Mouse (Mus musculus) forebrain, embryonic 12.5 days (tissue): ENCODE results near the gene Ttc25. TPM values are rescaled to one million over a fixed set of nuclear protein-coding genes. Genes with fewer than 3 reads are reported as not detected.
"Not testable (repeated sequence)": the region's sequence is repeated elsewhere in the genome, so short reads cannot be mapped to it uniquely, and the experiment has no call there.

ENCODE experiments used
- ATAC-seq: fragments of 200-750 bp; cut with Nextera tagmentation; 2 replicates; pipeline ENCODE4 v1.8.0; 2017; ENCODE audit warnings: moderate TSS enrichment; ENCODE audit not compliant: low FRiP score
- H3K27ac ChIP-seq: fragments of 300-500 bp; sonication (generic); 2 replicates; pipeline ENCODE4 v1.5.1; 2016; ENCODE audit warnings: mild to moderate bottlenecking
- H3K27me3 ChIP-seq: fragments of 300-500 bp; sonication (generic); 2 replicates; pipeline ENCODE4 v1.6.1; 2016; ENCODE audit warnings: mild to moderate bottlenecking
- H3K36me3 ChIP-seq: fragments of 300-500 bp; sonication (generic); replicated peaks from 2 replicates; pipeline ENCODE4 v1.6.1; 2016; ENCODE audit warnings: mild to moderate bottlenecking
- H3K4me1 ChIP-seq: fragments of 300-500 bp; sonication (generic); 2 replicates; pipeline ENCODE4 v1.6.1; 2016
- H3K4me2 ChIP-seq: fragments of 300-500 bp; sonication (generic); 2 replicates; pipeline ENCODE4 v1.6.1; 2016; ENCODE audit warnings: mild to moderate bottlenecking, moderate library complexity
- H3K4me3 ChIP-seq: fragments of 300-500 bp; sonication (generic); replicated peaks from 2 replicates; pipeline ENCODE4 v1.5.1; 2016; ENCODE audit warnings: mild to moderate bottlenecking
- H3K9ac ChIP-seq: fragments of 300-500 bp; sonication (generic); 2 replicates; pipeline ENCODE4 v1.6.1; 2016; ENCODE audit warnings: mild to moderate bottlenecking
- H3K9me3 ChIP-seq: fragments of 300-500 bp; sonication (generic); 2 replicates; pipeline ENCODE4 v1.6.1; 2016
- WGBS: fragments of 180-500 bp; shearing (Covaris S2); methylation state at CpG from one replicate; pipeline ENCODE4 v1.1.7; 2016; 5-methylcytosine and 5-hydroxymethylcytosine counted together
- polyA plus RNA-seq: library from polyadenylated mRNA; unstranded; fragments of >200 nt; fragmentation: Nextera tagmentation; extraction: Ambion mirVana; gene quantifications from 2 replicates; pipeline ENCODE4 v1.2.1, GENCODE M21; 2016

Ttc25 gene
- polyA plus RNA-seq, 1 experiment from 2014 or later = 2.1 TPM

GRCm38 (mm10) chr11:100613241-100613640, 67.8 kb downstream of the Ttc25 start:
- no peak overlapping the region for H3K9ac ChIP-seq
- no peak for ATAC-seq
- no peaks in the 10 kb centered on the region for H3K27me3 ChIP-seq
- no peaks in the 10 kb centered on the region for H3K9me3 ChIP-seq
- no peak overlapping the region for H3K4me3 ChIP-seq
- 83% methylated on average over 3 of the region's 3 CpGs for WGBS
- H3K27ac ChIP-seq = no peak overlapping the region
- H3K4me2 ChIP-seq = no peak overlapping the region
- peaks cover 2% of the 10 kb centered on the region for H3K36me3 ChIP-seq
- H3K4me1 ChIP-seq = peaks cover 9% of the 10 kb centered on the region

- no peak for ATAC-seq
- WGBS = 88% methylated on average over 5 of the region's 5 CpGs
- Histone ChIP-seq H3K36me3 (no peaks in the 10 kb centered on the region), H3K9ac (no peak overlapping the region), H3K4me2 (no peak overlapping the region), H3K4me1 (peaks cover 21% of the 10 kb centered on the region), H3K9me3 (no peaks in the 10 kb centered on the region), H3K27ac (no peak overlapping the region), H3K4me3 (no peak overlapping the region), H3K27me3 (no peaks in the 10 kb centered on the region)
These were observed 70.9 kb downstream of the Ttc25 start for GRCm38 (mm10) chr11:100616332-100616731.

GRCm38 (mm10) chr11:100616836-100617235, 71.4 kb downstream of the Ttc25 start:
- H3K4me2 ChIP-seq, H3K36me3 ChIP-seq, H3K9ac ChIP-seq, H3K27me3 ChIP-seq, ATAC-seq, H3K4me3 ChIP-seq, H3K9me3 ChIP-seq, H3K27ac ChIP-seq: not testable (repeated sequence)
- H3K4me1 ChIP-seq = peaks cover 21% of the 10 kb centered on the region
- WGBS = 96% methylated on average over 7 of the region's 7 CpGs

GRCm38 (mm10) chr11:100617480-100617879, 72.1 kb downstream of the Ttc25 start:
- H3K4me3 ChIP-seq = 0 out of 2 replicates have a peak overlapping the region, but pooled peaks have one; percentile 7
- 0 out of 2 replicates have a peak overlapping the region, but pooled peaks have one; percentile 93 for H3K9ac ChIP-seq
- 90% methylated on average over 4 of the region's 4 CpGs for WGBS
- ATAC-seq = no peak
- H3K4me1 ChIP-seq = peaks cover 21% of the 10 kb centered on the region
- H3K27me3 ChIP-seq = no peaks in the 10 kb centered on the region
- H3K27ac ChIP-seq = no peak overlapping the region
- no peaks in the 10 kb centered on the region for H3K36me3 ChIP-seq
- peak overlapping the region; percentile 78; the same call in 1 of the 2 replicates for H3K4me2 ChIP-seq
- H3K9me3 ChIP-seq = no peaks in the 10 kb centered on the region

GRCm38 (mm10) chr11:100618761-100619484, 73.5 kb downstream of the Ttc25 start, which contains the start of gene Nkiras2:
TSS of gene Nkiras2 (plus strand) at chr11:100619244.
- peak within 1 kb of the TSS; percentile 78 for H3K4me2 ChIP-seq
- peak within 1 kb of the TSS; percentile 94 for H3K4me3 ChIP-seq
- no peaks in the 10 kb centered on the region for H3K36me3 ChIP-seq
- WGBS = 0% methylated on average over 36 of the region's 36 CpGs
- H3K9ac ChIP-seq = peak within 1 kb of the TSS; percentile 93
- peak within 1 kb of the TSS; percentile 92 for H3K27ac ChIP-seq
- peak; percentile 61 for ATAC-seq
- no peaks in the 10 kb centered on the region for H3K27me3 ChIP-seq
- H3K9me3 ChIP-seq = no peaks in the 10 kb centered on the region
- H3K4me1 ChIP-seq = peaks cover 30% of the 10 kb centered on the region

- H3K4me1 ChIP-seq = peaks cover 36% of the 10 kb centered on the region
- H3K36me3 ChIP-seq = no peaks in the 10 kb centered on the region; the same call in 1 of the 2 replicates
- ATAC-seq = peak; percentile 96
- no peaks in the 10 kb centered on the region for H3K9me3 ChIP-seq
- WGBS = under 1% methylated on average over 38 of the region's 40 CpGs
- peak overlapping the region; percentile 93 for H3K9ac ChIP-seq
- H3K27me3 ChIP-seq = no peaks in the 10 kb centered on the region
- peak overlapping the region; percentile 78 for H3K4me2 ChIP-seq
- H3K4me3 ChIP-seq = peak overlapping the region; percentile 94
- peak overlapping the region; percentile 92 for H3K27ac ChIP-seq
These were observed 74.1 kb downstream of the Ttc25 start for GRCm38 (mm10) chr11:100619485-100619975.

GRCm38 (mm10) chr11:100619982-100620381, 74.6 kb downstream of the Ttc25 start, which contains the start of gene Dnajc7:
TSS of gene Dnajc7 (minus strand) at chr11:100620168.
- H3K27me3 ChIP-seq = no peaks in the 10 kb centered on the region
- peak within 1 kb of the TSS; percentile 94 for H3K4me3 ChIP-seq
- H3K4me2 ChIP-seq = peak within 1 kb of the TSS; percentile 78
- H3K4me1 ChIP-seq = peaks cover 37% of the 10 kb centered on the region
- peak within 1 kb of the TSS; percentile 92 for H3K27ac ChIP-seq
- no peaks in the 10 kb centered on the region for H3K9me3 ChIP-seq
- WGBS = 4% methylated on average over 11 of the region's 11 CpGs
- H3K36me3 ChIP-seq = peaks cover 4% of the 10 kb centered on the region
- no peak for ATAC-seq
- peak within 1 kb of the TSS; percentile 93 for H3K9ac ChIP-seq

Other genes with a start within 250 kb of the Ttc25 start
- 1,544 and 1,585 TPM in 2 replicates for gene Eif1, start 225.7 kb upstream of the Ttc25 start, polyA plus RNA-seq
- 1.1 TPM in 1 of 2 replicates, not detected in the other for gene Gast, start 211.2 kb upstream of the Ttc25 start, polyA plus RNA-seq
- gene Hap1, start 189.5 kb upstream of the Ttc25 start, polyA plus RNA-seq = 96.3 and 116 TPM in 2 replicates
- 37.6 and 40.5 TPM in 2 replicates for gene Jup, start 147.8 kb upstream of the Ttc25 start, polyA plus RNA-seq
- 15.9 and 18.9 TPM in 2 replicates for gene P3h4, start 130.8 kb upstream of the Ttc25 start, polyA plus RNA-seq
- gene Fkbp10, start 129.9 kb upstream of the Ttc25 start, polyA plus RNA-seq = 27.0 and 32.1 TPM in 2 replicates
- 106 and 111 TPM in 2 replicates for gene Nt5c3b, start 103.8 kb upstream of the Ttc25 start, polyA plus RNA-seq
- 0.51 and 0.74 TPM in 2 replicates for gene Klhl10, start 103.7 kb upstream of the Ttc25 start, polyA plus RNA-seq
- gene Klhl11, start 72.9 kb upstream of the Ttc25 start, polyA plus RNA-seq = 13.9 and 16.7 TPM in 2 replicates
- 320 and 356 TPM in 2 replicates for gene Acly, start 17.6 kb upstream of the Ttc25 start, polyA plus RNA-seq
- gene Cnp, start 29.3 kb downstream of the Ttc25 start, polyA plus RNA-seq = 19.4 and 23.4 TPM in 2 replicates
- gene Nkiras2, start 73.6 kb downstream of the Ttc25 start, polyA plus RNA-seq = 87.1 and 90.2 TPM in 2 replicates
- 299 and 310 TPM in 2 replicates for gene Dnajc7, start 74.6 kb downstream of the Ttc25 start, polyA plus RNA-seq
- 0.12 and 0.61 TPM in 2 replicates for gene Zfp385c, start 146.8 kb downstream of the Ttc25 start, polyA plus RNA-seq
- gene Dhx58, start 158.7 kb downstream of the Ttc25 start, polyA plus RNA-seq = 2.1 and 2.6 TPM in 2 replicates
- 65.2 and 65.7 TPM in 2 replicates for gene Kat2a, start 166.9 kb downstream of the Ttc25 start, polyA plus RNA-seq
- gene Hspb9, start 168.2 kb downstream of the Ttc25 start, polyA plus RNA-seq = 0.52 TPM in 1 of 2 replicates, not detected in the other
- 18.2 and 25.2 TPM in 2 replicates for gene Rab5c, start 192.6 kb downstream of the Ttc25 start, polyA plus RNA-seq
- 4.4 and 4.7 TPM in 2 replicates for gene Kcnh4, start 214.3 kb downstream of the Ttc25 start, polyA plus RNA-seq
- 0.36 TPM in 1 of 2 replicates, not detected in the other for gene Hcrt, start 217.3 kb downstream of the Ttc25 start, polyA plus RNA-seq
- gene Ghdc, start 225.3 kb downstream of the Ttc25 start, polyA plus RNA-seq = 3.1 and 3.3 TPM in 2 replicates